Mouse (Mus musculus): ENCODE results near the gene Cd93. TPM values are rescaled to one million over a fixed set of nuclear protein-coding genes. Genes with fewer than 3 reads are reported as not detected.

Cd93 gene
- under 1 TPM in 1 of 2 experiments, not detected in 1; 0.08 TPM for polyA plus RNA-seq (2017; shearing (Covaris generic))

- ATAC-seq, result no peak
Measured at GRCm38 (mm10) chr2:148443249-148443958, at the start of gene Cd93. Gene Cd93, minus strand, starts transcription at chr2:148443563.

- ATAC-seq, result no peak
Measured at GRCm38 (mm10) chr2:148492108-148492507, 48.7 kb upstream of the Cd93 start.

- ATAC-seq, result no peak
Measured at GRCm38 (mm10) chr2:148490150-148490549, 46.8 kb upstream of the Cd93 start.

GRCm38 (mm10) chr2:148488885-148489284 is 45.5 kb upstream of the Cd93 start:
- no peak for ATAC-seq

- ATAC-seq, result no peak
Measured at GRCm38 (mm10) chr2:148485576-148485975, 42.2 kb upstream of the Cd93 start.

GRCm38 (mm10) chr2:148480376-148480775 is 37.0 kb upstream of the Cd93 start:
- no peak for ATAC-seq

GRCm38 (mm10) chr2:148478141-148478701 is 34.9 kb upstream of the Cd93 start:
- ATAC-seq, result no peak

- ATAC-seq, result no peak
Measured at GRCm38 (mm10) chr2:148477346-148477745, 34.0 kb upstream of the Cd93 start.

GRCm38 (mm10) chr2:148476576-148476975 is 33.2 kb upstream of the Cd93 start:
- no peak for ATAC-seq

GRCm38 (mm10) chr2:148475879-148476495 is 32.6 kb upstream of the Cd93 start:
- no peak for ATAC-seq

GRCm38 (mm10) chr2:148469341-148470238 is 26.2 kb upstream of the Cd93 start:
- ATAC-seq, result no peak

GRCm38 (mm10) chr2:148467921-148468440 is 24.6 kb upstream of the Cd93 start:
- ATAC-seq, result no peak

- no peak for ATAC-seq
Measured at GRCm38 (mm10) chr2:148455341-148455740, 12.0 kb upstream of the Cd93 start.

GRCm38 (mm10) chr2:148454014-148454542 is 10.7 kb upstream of the Cd93 start:
- no peak for ATAC-seq

- no peak for ATAC-seq
Measured at GRCm38 (mm10) chr2:148453061-148453460, 9.7 kb upstream of the Cd93 start.

- no peak for ATAC-seq
Measured at GRCm38 (mm10) chr2:148451498-148451897, 8.1 kb upstream of the Cd93 start.

GRCm38 (mm10) chr2:148450616-148451015 is 7.3 kb upstream of the Cd93 start:
- no peak for ATAC-seq

- no peak for ATAC-seq
Measured at GRCm38 (mm10) chr2:148449659-148450058, 6.3 kb upstream of the Cd93 start.

GRCm38 (mm10) chr2:148446446-148446845 is 3.1 kb upstream of the Cd93 start:
- ATAC-seq, result no peak

- ATAC-seq, result no peak
Measured at GRCm38 (mm10) chr2:148445616-148446015, 2.3 kb upstream of the Cd93 start.

- no peak for ATAC-seq
Measured at GRCm38 (mm10) chr2:148444472-148444871, 1.1 kb upstream of the Cd93 start.

GRCm38 (mm10) chr2:148442710-148443109 is 653 bp downstream of the Cd93 start:
- ATAC-seq, result no peak

Measured in activated CD4-positive, CD25-positive, alpha-beta regulatory T cell, adult 4 months (primary cell).